Mouse (Mus musculus) left cerebral cortex, adult 2 months (tissue): ENCODE data around the gene H2afx. TPM values are rescaled to one million over a fixed set of nuclear protein-coding genes. Genes with fewer than 3 reads are reported as not detected.
A peak's percentile ranks its signal among the peaks of the same experiment; 100 is the strongest.

Experiments
- DNase-seq, 2 experiments: peaks; one replicate each; pipeline ENCODE4 v3.0.0; 2021 to 2022; ENCODE audit warnings: low spot score in 2 of 2, mixed read lengths in 1 of 2; ENCODE audit errors: extremely low spot score in 1 of 2
- H3K27ac ChIP-seq: fragments of 200-600 bp; 2 replicates; pipeline ENCODE4 v1.8.1; 2022
- H3K4me3 ChIP-seq: fragments of 200-600 bp; 2 replicates; pipeline ENCODE4 v1.8.1; 2022
- CTCF ChIP-seq: fragments of 200-600 bp; IDR thresholded peaks from 2 replicates; pipeline ENCODE4 v1.8.1; 2022; ENCODE audit warnings: antibody characterized with exemption, mild to moderate bottlenecking, moderate library complexity
- intact Hi-C: fragments of 180-260 bp; cut with DNase I; formaldehyde crosslinking; loops from one replicate; pipeline ENCODE4 v1.15.1; 2025
- total RNA-seq, 2 experiments: library from RNA; stranded (reverse); gene quantifications; 2 replicates each; pipeline ENCODE4 v1.2.3; 2021

Gene H2afx
- total RNA-seq, 2 experiments from 2014 or later: 46.1 to 53.2 TPM

DNA sequence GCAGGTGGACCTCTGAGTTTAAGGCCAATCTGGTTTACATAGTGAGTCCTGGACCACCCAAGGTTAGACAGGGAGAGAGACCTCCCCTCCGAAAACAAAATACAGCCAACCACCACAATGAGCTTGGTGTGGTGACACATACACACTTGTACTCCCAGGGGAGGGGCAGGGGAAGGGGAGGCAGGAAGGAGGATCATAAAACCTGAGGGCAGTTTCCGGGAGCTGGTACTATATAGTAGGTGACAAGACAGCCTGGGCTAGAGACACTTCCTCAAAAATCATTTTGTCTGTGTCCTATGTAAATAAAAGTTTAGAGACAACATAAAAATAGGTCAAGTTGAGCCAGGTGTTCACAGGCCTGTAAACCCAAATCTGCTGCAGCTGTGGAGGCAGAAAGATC is 27.2 kb upstream of the H2afx start:
- no peak for TF ChIP-seq CTCF
- no peak for DNase-seq
- intact Hi-C loops: no loop called here
- H3K4me3 ChIP-seq: no peak overlapping the region
- H3K27ac ChIP-seq: no peak overlapping the region

DNA sequence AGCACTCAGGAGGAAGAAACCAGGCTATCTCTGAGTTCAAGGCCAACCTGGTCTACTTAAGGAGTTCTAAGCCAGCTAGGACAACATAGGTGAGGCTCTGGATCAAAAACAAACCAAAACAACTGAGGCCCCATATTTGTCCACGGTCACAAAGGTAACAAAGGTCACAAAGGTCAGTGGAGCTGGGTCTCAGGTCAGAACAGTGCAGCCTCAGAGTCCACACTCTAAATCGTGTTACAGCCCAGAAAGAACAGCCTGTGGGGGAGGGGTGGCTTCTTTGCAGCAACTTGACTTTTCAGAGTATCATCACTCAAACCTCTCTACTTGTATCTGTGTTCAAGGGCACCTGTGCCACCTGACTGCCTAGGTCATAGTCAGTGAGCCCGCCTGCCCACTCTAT is 24.7 kb upstream of the H2afx start:
- intact Hi-C loops: no loop called here
- TF ChIP-seq CTCF: no peak
- no peak for DNase-seq
- Histone ChIP-seq H3K27ac (no peak overlapping the region), H3K4me3 (no peak overlapping the region)

DNA sequence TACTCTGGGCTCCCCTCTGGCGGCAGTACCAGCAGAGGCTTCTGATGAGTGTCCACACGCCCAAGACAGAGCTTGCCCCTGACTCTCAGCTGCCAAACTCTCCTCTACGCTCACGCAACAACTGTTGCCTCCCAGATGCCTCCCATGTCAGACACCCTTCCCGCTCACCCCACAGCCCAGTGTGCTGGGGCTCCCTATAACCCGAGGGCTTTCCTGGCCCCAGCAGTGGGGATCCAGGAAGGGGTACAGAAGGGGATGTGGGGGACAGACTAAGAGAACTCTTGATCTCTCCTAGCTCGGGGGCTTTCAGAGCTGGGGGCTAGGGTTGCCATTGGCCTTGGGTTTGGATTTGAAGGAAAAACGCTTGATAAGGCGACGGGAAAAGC is 23.8 kb upstream of the H2afx start:
- no peak for TF ChIP-seq CTCF
- intact Hi-C loops: no loop called here
- Histone ChIP-seq H3K27ac (peak overlapping the region; percentile 71; the same call in 1 of the 2 replicates), H3K4me3 (no peak overlapping the region)
- DNase-seq: no peak

DNA sequence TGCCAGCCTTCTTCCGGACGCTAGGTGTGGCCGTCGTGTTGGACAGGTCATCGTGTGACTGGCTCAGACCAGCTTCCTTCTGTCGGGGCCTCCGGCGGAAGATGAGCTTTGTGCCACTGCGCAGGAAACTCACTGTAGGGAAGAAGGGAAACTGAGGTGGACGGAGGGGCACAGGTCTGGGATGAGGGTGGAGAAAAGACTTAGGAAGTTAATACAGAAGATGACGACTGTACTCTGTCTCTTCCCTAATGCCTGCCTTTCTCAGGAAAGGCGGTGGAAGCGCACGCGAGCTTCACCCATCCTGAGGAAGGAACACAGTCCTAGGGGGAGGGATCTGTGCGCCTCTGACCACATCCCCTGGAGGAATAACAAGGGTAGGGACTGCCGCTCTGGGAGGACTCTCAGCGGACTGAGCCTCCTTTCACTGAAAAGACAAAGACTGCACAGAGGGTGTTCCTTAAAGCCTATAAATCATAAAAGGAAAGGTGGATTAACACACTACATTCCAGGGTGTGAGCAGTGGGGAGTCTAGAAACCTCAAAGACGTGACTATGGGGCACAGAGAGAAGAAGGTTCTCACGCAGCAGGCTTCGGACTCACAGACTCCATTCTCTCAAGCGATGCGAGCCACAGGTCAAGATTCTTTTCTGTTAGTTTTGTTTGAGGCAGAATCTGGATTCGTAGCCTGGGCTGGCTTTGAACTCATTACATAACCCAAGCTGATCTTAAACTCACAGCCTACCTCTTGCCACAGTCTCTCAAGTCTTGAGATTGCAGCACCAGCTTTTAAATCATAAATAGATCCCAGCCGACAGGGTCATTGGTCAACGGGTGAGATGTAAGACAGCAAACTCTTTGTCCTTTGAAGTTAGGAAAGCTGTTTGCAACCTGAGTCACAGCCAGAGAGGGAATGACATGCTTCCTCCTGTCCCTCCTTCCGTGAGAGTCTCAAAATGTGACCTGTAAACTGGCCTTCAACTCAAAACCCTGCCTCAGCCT is 23.1 kb upstream of the H2afx start:
- Histone ChIP-seq H3K27ac (peak overlapping the region; percentile 76), H3K4me3 (no peak overlapping the region)
- no peak for TF ChIP-seq CTCF
- DNase-seq: no peak
- intact Hi-C loops: no loop called here

DNA sequence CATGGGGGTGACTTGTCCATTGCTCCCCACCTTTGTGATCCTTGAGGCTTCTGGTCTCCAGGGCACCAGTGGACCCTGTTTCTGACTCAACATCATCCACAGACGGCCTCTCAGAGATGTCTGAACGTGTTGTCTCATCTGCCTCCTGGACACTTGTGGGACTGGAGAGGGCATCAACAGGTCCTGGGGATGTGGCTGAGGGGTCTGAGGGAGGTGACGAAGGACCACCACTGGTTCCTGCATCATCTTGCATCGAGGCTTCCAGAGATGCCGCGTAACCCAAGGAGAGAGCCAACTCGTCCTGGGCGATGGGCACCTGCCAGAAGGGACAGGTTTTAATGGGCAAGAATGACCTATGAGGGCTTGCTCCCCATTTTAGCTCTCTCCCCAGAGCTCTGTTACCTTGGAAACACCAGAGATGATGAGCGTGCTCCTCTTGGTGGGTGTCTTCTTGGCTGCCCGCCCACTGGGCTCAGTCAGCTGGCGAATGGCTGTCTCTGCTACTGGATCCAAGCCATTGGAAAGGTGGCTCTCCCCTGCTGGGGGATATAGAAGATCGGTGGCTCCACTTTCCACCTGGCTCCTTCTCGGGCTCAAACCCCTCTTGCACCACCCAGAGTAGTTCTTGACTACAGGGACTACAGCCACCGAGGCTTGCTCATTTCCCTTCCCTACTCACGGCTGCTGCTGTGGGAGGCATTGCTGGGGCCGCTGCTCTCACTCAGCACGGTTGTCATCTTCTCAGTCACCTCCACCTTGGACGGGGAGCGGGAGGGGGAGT is 20.8 kb upstream of the H2afx start:
- intact Hi-C loops: no loop called here
- no peak for TF ChIP-seq CTCF
- peak; percentile 76 to 77 for DNase-seq
- H3K27ac ChIP-seq: peak overlapping the region; percentile 83
- H3K4me3 ChIP-seq: no peak overlapping the region

DNA sequence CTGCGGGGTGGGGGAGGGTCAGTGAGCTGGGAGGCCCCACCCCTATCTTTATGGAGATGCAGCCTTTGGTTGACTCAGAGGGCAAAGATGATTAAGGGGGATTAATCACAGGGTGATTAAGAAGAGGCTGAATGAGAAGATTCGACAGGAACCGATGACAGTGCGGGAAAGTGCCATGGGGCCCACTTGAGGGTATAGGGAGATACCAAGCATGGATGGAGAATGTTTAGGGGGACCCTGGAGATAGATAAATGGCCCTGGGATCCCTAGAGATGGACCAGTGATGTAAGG is 20.3 kb upstream of the H2afx start:
- intact Hi-C loops: no loop called here
- TF ChIP-seq CTCF: no peak
- Histone ChIP-seq H3K4me3 (no peak overlapping the region), H3K27ac (peak overlapping the region; percentile 83; the same call in 1 of the 2 replicates)
- no peak for DNase-seq

DNA sequence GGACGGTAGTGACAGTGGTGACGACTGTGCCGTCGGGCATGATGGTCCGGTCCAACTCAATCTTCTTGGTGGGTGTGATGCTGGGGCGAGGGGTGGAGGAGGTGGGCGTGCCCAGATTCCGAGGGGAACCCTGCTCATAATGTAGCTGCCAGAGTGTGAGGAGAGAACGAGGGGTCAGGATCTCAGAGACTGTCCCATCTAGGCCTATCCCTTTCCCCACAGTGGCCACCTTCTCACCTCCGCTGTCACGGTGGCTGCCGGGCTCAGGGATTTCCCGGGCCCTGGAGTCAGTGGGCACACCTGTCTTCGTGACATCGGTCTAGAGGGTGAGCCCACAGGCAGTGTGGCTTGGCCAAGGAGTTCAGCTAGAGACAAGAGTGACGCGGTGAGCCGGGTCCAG is 19.6 kb upstream of the H2afx start:
- Histone ChIP-seq H3K27ac (no peak overlapping the region), H3K4me3 (no peak overlapping the region)
- DNase-seq: no peak
- TF ChIP-seq CTCF: no peak
- intact Hi-C loops: no loop called here

DNA sequence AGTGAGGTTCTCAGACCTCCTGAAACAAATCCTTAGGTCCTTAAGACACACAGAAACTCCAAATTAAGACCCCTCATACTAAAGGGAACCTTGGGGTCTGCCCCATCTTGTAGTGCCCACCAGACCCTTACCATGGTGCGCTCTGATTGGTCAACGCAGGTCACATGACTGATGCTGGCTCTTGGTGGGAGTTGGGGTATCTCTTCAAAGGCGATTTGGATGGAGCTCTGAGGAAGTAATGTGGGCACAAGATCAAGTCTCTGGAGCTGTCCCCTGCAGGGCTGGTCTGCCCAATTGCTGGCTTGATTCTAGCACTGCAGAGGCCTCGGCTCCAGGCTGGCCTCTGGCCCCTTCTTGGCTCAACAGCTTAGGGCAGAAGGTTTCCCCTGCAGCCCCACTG is 17.0 kb upstream of the H2afx start:
- TF ChIP-seq CTCF: no peak
- intact Hi-C loops: no loop called here
- no peak overlapping the region for H3K27ac ChIP-seq
- H3K4me3 ChIP-seq: peak overlapping the region; percentile 71
- DNase-seq: no peak

DNA sequence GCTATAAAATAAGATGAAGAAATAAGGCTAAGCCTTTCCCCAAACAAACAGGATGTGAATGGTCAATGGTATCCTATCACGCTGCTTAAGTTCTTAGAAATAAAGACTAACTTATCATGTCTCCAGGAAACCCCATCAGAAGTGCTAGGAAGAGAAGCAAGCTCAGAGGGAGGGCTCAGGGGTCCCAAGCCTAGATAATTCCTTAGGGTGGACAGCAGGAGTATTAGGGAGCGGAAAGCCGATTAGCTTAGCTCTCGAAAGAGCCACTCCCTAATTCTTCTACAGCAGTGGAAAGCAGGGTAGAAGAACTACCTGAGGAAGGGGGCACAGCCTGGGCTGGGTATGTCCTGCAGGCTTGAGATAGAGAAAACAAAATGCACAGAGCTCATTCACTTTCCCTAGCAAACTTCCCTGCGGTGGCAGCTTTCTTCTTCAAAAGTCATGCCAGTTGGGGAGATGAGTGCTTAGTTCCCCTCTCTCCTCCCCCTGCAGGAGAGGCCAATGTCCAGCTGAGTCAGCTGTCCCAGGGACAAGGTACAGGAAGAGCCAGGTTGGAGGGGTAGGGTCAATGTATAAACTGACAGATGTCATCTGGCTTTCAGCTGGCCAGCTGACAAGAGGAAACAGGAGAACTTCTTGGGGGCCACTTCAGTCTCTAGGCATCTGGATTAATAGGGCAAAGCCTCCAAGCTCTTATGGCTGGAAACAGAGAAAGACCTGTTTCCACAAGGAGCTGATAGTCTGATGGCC is 16.2 kb upstream of the H2afx start:
- TF ChIP-seq CTCF: no peak
- no peak for DNase-seq
- intact Hi-C loops: no loop called here
- Histone ChIP-seq H3K4me3 (peak overlapping the region; percentile 71), H3K27ac (0 out of 2 replicates have a peak overlapping the region, but pooled peaks have one; percentile 10)

DNA sequence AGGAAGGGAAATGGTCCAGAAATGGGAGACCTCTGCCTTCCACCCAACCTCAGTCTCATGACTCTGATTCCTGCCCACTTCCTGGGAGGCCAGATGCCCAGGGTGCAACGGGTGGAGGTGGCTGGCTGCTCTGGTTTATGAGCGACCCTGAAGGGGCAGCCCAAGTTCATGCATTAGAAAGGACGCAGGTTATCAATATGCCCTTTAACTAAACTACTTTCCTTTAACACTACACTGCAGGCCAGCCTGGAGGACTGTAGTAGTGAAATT is 15.7 kb upstream of the H2afx start:
- H3K4me3 ChIP-seq: peak overlapping the region; percentile 71
- no peak for TF ChIP-seq CTCF
- no peak overlapping the region; the same call in none of the 2 replicates for H3K27ac ChIP-seq
- intact Hi-C loops: no loop called here
- no peak for DNase-seq

DNA sequence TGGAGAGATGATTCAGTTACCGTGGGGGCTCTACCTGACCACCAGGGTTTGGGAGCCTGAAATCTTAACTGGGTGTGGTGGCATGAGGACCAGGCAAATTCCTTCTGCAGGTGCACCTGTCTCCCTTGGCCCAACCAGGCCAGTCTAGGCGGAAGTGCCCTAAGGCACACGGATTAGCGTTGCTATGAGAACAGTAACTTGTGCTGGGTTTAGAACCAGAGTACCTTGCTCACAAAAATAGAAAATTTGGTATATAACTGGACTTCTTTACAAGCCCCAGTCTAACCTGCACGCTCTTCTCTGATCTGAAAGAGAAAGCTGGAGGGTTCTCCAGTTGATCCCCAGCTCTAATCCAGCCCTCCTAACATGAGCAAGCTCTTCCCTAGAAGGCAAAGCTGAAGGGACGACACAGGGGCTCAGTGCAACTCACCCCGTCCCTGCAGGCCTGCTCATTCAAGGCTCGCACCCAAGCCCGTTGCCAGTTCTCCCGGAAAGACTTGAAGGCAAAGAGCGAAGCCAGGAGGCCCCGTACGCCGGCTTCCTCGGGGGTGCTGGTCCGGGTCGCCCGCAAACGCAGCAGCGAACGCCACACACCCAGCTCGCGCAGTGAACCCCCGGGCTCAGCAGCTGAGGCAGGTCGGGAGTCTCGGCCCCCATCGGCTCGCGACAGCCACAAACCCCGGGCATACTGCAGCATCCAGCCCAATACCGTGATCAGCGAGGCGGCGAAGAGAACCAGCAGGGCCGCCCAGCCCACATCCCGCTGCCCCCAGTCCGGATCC is 15.2 kb upstream of the H2afx start:
- intact Hi-C loops: no loop called here
- no peak for TF ChIP-seq CTCF
- peak overlapping the region; percentile 71 for H3K4me3 ChIP-seq

More for the DNA sequence above, 15.2 kb upstream of the H2afx start:
- DNase-seq: no peak
- H3K27ac ChIP-seq: peak overlapping the region; percentile 93
